Mouse (Mus musculus): ENCODE results near the gene Lpar6. TPM values are rescaled to one million over a fixed set of nuclear protein-coding genes. Genes with fewer than 3 reads are reported as not detected.
A peak's percentile ranks its signal among the peaks of the same experiment; 100 is the strongest.

Gene Lpar6
- 1.0 TPM for polyA plus RNA-seq (2012; fragmentation: generic; extraction: Trizol)
- long read RNA-seq, experiment 1, full-length matches to known transcripts, result 8 of 8 reads
- long read RNA-seq, experiment 1, partial matches to known transcripts, result 0 of 8 reads
- long read RNA-seq, experiment 1, other reads (novel, unspliced or antisense), result 0 of 8 reads
- long read RNA-seq, experiment 2, full-length matches to known transcripts, result 24 of 24 reads
- long read RNA-seq, experiment 2, partial matches to known transcripts, result 0 of 24 reads
- long read RNA-seq, experiment 2, other reads (novel, unspliced or antisense), result 0 of 24 reads

GRCm38 (mm10) chr14:73237848-73238321, at the start of gene Lpar6:
TSS of gene Lpar6 (plus strand) at chr14:73237895.
- H3K79me2 ChIP-seq (ENCODE audit: control insufficient read depth, insufficient read depth), result peaks cover 37% of the 10 kb centered on the region
- peaks cover 26% of the 10 kb centered on the region for H3K79me3 ChIP-seq (ENCODE audit: low read depth)
- TF ChIP-seq CEBPB (IDR thresholded peaks at IDR 0.05; ENCODE audit: low read depth), result no peak
- TF ChIP-seq MAX (IDR thresholded peaks at IDR 0.05), result peak; percentile 24
- TF ChIP-seq MYOD1 (IDR thresholded peaks at IDR 0.05; ENCODE audit: control insufficient read depth, insufficient read length, low read depth), result no peak

DNA sequence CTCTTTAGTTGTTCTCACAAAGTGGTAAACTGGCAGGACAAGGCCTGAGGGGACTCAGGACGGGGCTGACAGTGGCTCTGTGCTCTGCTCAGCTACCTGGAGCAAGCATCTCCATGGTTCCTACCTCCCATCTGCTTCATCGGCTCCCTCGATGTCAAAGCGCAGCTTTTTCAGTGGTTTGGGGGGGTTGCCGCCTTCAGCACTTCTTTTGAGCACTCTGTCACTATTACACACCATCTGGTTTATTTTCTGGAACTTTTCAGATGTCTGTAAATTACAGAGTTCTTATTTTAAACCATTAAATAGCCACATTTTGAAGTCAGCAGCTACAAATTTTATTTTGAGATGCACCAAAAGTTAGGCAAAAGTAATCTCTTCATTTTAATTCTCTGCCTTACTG, 38.6 kb upstream of the Lpar6 start:
- Histone ChIP-seq H3K27me3 (ENCODE audit: control insufficient read depth, insufficient read depth, insufficient read length) (no peaks in the 10 kb centered on the region), H3K79me2 (ENCODE audit: control insufficient read depth, insufficient read depth) (no peaks in the 10 kb centered on the region)
- TF ChIP-seq CEBPB (IDR thresholded peaks at IDR 0.05; ENCODE audit: low read depth) (no peak), CTCF (IDR thresholded peaks at IDR 0.05; ENCODE audit: control insufficient read depth, insufficient read depth, insufficient read length) (no peak), FOSL1 (IDR thresholded peaks at IDR 0.05; ENCODE audit: insufficient read depth, low read length, poor library complexity, severe bottlenecking) (no peak), MYOD1 (IDR thresholded peaks at IDR 0.05; ENCODE audit: control insufficient read depth, insufficient read length, low read depth) (no peak)

More at GRCm38 (mm10) chr14:73237848-73238321, at the start of gene Lpar6:
- Histone ChIP-seq H3K36me3 (ENCODE audit: control insufficient read depth, insufficient read depth) (peaks cover 6% of the 10 kb centered on the region), H3K4me3 (ENCODE audit: insufficient read depth, poor library complexity, severe bottlenecking) (peak within 1 kb of the TSS; percentile 61), H3ac (ENCODE audit: control insufficient read depth, insufficient read length, low read depth) (peak within 1 kb of the TSS; percentile 83), H3K27me3 (ENCODE audit: control insufficient read depth, insufficient read depth, insufficient read length) (no peaks in the 10 kb centered on the region)

DNA sequence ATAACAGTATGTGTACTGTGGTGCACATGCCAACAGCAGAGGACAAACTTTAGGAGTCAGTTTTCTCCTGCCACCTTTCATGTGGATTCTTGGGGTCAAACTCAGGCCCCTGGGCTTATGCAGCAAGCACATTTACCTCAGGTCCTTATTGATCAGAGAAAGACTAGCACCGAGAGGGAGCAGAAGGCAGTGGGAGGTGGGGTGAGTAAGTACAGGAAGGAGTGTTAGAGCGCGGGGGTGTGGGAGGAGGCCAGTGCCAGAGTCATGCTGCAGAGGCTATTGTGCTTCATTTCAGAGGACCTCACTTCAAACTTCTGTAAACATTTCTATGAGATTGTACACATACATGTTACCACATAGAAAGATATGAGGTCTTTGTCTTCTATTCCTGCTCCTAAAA, 36.2 kb upstream of the Lpar6 start:
- Histone ChIP-seq H3K4me3 (ENCODE audit: insufficient read depth, poor library complexity, severe bottlenecking) (no peak overlapping the region), H3K79me3 (ENCODE audit: low read depth) (no peaks in the 10 kb centered on the region), H3ac (ENCODE audit: control insufficient read depth, insufficient read length, low read depth) (no peak overlapping the region), H3K79me2 (ENCODE audit: control insufficient read depth, insufficient read depth) (no peaks in the 10 kb centered on the region), H3K27me3 (ENCODE audit: control insufficient read depth, insufficient read depth, insufficient read length) (no peaks in the 10 kb centered on the region), H3K36me3 (ENCODE audit: control insufficient read depth, insufficient read depth) (no peaks in the 10 kb centered on the region)
- TF ChIP-seq MYOD1 (IDR thresholded peaks at IDR 0.05; ENCODE audit: control insufficient read depth, insufficient read length, low read depth) (no peak), MYOG (IDR thresholded peaks at IDR 0.05; ENCODE audit: control insufficient read depth, extremely low read depth, insufficient read length) (no peak), USF1 (IDR thresholded peaks at IDR 0.05; ENCODE audit: low read depth) (no peak), CEBPB (IDR thresholded peaks at IDR 0.05; ENCODE audit: low read depth) (no peak), MAX (IDR thresholded peaks at IDR 0.05) (no peak), CTCF (IDR thresholded peaks at IDR 0.05; ENCODE audit: control insufficient read depth, insufficient read depth, insufficient read length) (no peak), FOSL1 (IDR thresholded peaks at IDR 0.05; ENCODE audit: insufficient read depth, low read length, poor library complexity, severe bottlenecking) (no peak)

More for the DNA sequence above, 38.6 kb upstream of the Lpar6 start:
- Histone ChIP-seq H3K36me3 (ENCODE audit: control insufficient read depth, insufficient read depth) (no peaks in the 10 kb centered on the region), H3K4me3 (ENCODE audit: insufficient read depth, poor library complexity, severe bottlenecking) (no peak overlapping the region), H3ac (ENCODE audit: control insufficient read depth, insufficient read length, low read depth) (no peak overlapping the region), H3K79me3 (ENCODE audit: low read depth) (no peaks in the 10 kb centered on the region)

DNA sequence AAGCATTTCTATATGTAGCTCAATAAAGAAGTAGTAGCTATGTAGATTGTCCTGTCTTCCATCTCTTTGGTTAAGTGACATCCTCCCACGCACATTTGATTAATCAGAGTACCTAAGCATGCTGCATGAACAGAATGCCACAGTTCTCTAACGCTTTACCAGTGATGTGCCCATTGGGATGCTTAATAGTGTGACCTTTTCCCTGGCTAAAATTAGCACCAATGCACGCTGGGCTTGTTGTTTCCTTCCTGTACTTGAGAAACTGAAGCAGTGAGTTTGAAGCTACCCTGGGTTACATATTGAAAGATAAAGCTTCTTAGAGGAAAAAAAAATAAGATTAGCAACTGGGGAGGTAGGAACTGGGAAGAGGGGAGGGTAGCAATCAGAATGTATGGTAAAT, 33.7 kb upstream of the Lpar6 start:
- no peak overlapping the region for H3ac ChIP-seq (ENCODE audit: control insufficient read depth, insufficient read length, low read depth)
- no peaks in the 10 kb centered on the region for H3K36me3 ChIP-seq (ENCODE audit: control insufficient read depth, insufficient read depth)
- no peak for TF ChIP-seq FOSL1 (IDR thresholded peaks at IDR 0.05; ENCODE audit: insufficient read depth, low read length, poor library complexity, severe bottlenecking)
- TF ChIP-seq MAX (IDR thresholded peaks at IDR 0.05), result no peak
- no peak for TF ChIP-seq MYOG (IDR thresholded peaks at IDR 0.05; ENCODE audit: control insufficient read depth, extremely low read depth, insufficient read length)
- no peak for TF ChIP-seq CEBPB (IDR thresholded peaks at IDR 0.05; ENCODE audit: low read depth)
- no peak for TF ChIP-seq CTCF (IDR thresholded peaks at IDR 0.05; ENCODE audit: control insufficient read depth, insufficient read depth, insufficient read length)
- no peak for TF ChIP-seq MYOD1 (IDR thresholded peaks at IDR 0.05; ENCODE audit: control insufficient read depth, insufficient read length, low read depth)
- no peak for TF ChIP-seq USF1 (IDR thresholded peaks at IDR 0.05; ENCODE audit: low read depth)
- H3K27me3 ChIP-seq (ENCODE audit: control insufficient read depth, insufficient read depth, insufficient read length), result no peaks in the 10 kb centered on the region
- H3K79me3 ChIP-seq (ENCODE audit: low read depth), result no peaks in the 10 kb centered on the region
- no peaks in the 10 kb centered on the region for H3K79me2 ChIP-seq (ENCODE audit: control insufficient read depth, insufficient read depth)
- no peak overlapping the region for H3K4me3 ChIP-seq (ENCODE audit: insufficient read depth, poor library complexity, severe bottlenecking)

- Histone ChIP-seq H3K79me2 (ENCODE audit: control insufficient read depth, insufficient read depth) (no peaks in the 10 kb centered on the region), H3K27me3 (ENCODE audit: control insufficient read depth, insufficient read depth, insufficient read length) (no peaks in the 10 kb centered on the region), H3K36me3 (ENCODE audit: control insufficient read depth, insufficient read depth) (peaks cover 5% of the 10 kb centered on the region), H3ac (ENCODE audit: control insufficient read depth, insufficient read length, low read depth) (no peak overlapping the region), H3K79me3 (ENCODE audit: low read depth) (no peaks in the 10 kb centered on the region), H3K4me3 (ENCODE audit: insufficient read depth, poor library complexity, severe bottlenecking) (no peak overlapping the region)
- TF ChIP-seq MAX (IDR thresholded peaks at IDR 0.05) (no peak), FOSL1 (IDR thresholded peaks at IDR 0.05; ENCODE audit: insufficient read depth, low read length, poor library complexity, severe bottlenecking) (no peak), CEBPB (IDR thresholded peaks at IDR 0.05; ENCODE audit: low read depth) (no peak), MYOD1 (IDR thresholded peaks at IDR 0.05; ENCODE audit: control insufficient read depth, insufficient read length, low read depth) (no peak), MYOG (IDR thresholded peaks at IDR 0.05; ENCODE audit: control insufficient read depth, extremely low read depth, insufficient read length) (no peak), CTCF (IDR thresholded peaks at IDR 0.05; ENCODE audit: control insufficient read depth, insufficient read depth, insufficient read length) (no peak)
Measured at GRCm38 (mm10) chr14:73209262-73209661, 28.4 kb upstream of the Lpar6 start.

GRCm38 (mm10) chr14:73210196-73210595, 27.5 kb upstream of the Lpar6 start:
- H3K36me3 ChIP-seq (ENCODE audit: control insufficient read depth, insufficient read depth), result peaks cover 5% of the 10 kb centered on the region
- no peaks in the 10 kb centered on the region for H3K27me3 ChIP-seq (ENCODE audit: control insufficient read depth, insufficient read depth, insufficient read length)
- H3K79me3 ChIP-seq (ENCODE audit: low read depth), result no peaks in the 10 kb centered on the region
- H3K79me2 ChIP-seq (ENCODE audit: control insufficient read depth, insufficient read depth), result no peaks in the 10 kb centered on the region
- no peak overlapping the region for H3K4me3 ChIP-seq (ENCODE audit: insufficient read depth, poor library complexity, severe bottlenecking)
- no peak for TF ChIP-seq MYOG (IDR thresholded peaks at IDR 0.05; ENCODE audit: control insufficient read depth, extremely low read depth, insufficient read length)
- no peak for TF ChIP-seq MAX (IDR thresholded peaks at IDR 0.05)
- no peak for TF ChIP-seq USF1 (IDR thresholded peaks at IDR 0.05; ENCODE audit: low read depth)
- no peak for TF ChIP-seq CEBPB (IDR thresholded peaks at IDR 0.05; ENCODE audit: low read depth)
- no peak for TF ChIP-seq FOSL1 (IDR thresholded peaks at IDR 0.05; ENCODE audit: insufficient read depth, low read length, poor library complexity, severe bottlenecking)
- no peak for TF ChIP-seq MYOD1 (IDR thresholded peaks at IDR 0.05; ENCODE audit: control insufficient read depth, insufficient read length, low read depth)
- TF ChIP-seq CTCF (IDR thresholded peaks at IDR 0.05; ENCODE audit: control insufficient read depth, insufficient read depth, insufficient read length), result no peak
- H3ac ChIP-seq (ENCODE audit: control insufficient read depth, insufficient read length, low read depth), result no peak overlapping the region

Data from C2C12 (cell line).